Mouse (Mus musculus): ENCODE measurements around the gene Nkpd1.

DNA sequence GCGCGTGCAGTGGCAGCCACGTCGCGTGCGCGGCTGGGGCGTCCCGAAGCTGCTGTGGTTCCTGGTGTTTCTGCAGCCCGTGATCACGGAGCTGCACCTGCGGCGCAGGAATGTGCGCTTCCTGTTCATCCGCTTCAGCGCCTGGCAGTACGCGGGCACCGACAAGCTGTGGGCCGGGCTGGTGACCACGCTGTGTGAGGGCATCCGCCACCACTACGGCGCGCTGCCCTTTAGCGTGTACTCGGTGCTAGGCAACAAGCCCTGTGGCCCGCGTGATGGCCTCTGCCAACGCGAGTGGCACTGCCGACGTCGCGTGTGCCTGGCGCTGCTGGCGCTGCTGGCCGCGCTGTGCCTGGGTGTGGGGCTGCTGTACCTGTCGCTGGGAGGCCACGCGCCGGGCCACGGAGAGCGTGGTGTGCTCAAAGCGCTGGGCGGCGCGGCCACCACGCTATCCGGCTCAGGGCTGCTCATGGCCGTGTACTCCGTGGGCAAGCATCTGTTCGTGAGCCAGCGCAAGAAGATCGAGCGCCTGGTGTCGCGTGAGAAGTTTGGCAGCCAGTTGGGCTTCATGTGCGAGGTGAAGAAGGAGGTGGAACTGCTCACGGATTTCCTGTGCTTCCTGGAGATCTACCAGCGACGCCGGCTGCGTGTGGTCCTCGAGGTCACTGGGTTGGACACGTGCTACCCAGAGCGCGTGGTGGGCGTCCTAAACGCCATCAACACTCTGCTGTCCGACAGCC is 5.5 kb downstream of the Nkpd1 start:
- no peak for TF ChIP-seq CTCF (IDR thresholded peaks at IDR 0.05; ENCODE audit: extremely low read depth, insufficient read depth, insufficient read length, insufficient replicate concordance)
- TF ChIP-seq POLR2A (IDR thresholded peaks at IDR 0.05; ENCODE audit: low read depth, low read length), result no peak
